Mouse (Mus musculus): Measurements from ENCODE around the gene Pspn.

DNA sequence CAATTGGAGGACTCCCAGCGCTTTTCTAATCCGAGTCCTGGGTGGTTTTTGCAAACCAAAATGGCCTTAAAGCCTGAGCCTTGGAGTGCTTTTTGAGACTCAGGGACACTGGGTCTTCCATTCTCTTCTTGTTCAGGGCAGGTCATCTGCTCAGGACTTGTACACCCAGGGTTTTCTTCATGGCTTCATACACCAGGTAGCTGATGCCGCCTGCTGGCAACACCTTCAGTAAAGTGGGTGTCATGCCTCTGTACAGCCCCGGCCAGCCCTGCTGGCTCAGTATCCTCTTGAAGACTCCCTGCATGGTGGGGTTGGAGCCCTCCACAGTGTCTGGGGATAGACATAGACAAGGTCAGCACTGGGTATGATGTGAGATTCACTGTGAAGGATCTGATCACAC, 33.0 kb upstream of the Pspn start:
- TF ChIP-seq CTCF (IDR thresholded peaks at IDR 0.05), result no peak
- no peak for TF ChIP-seq EP300 (IDR thresholded peaks at IDR 0.05)
